Mouse (Mus musculus): ENCODE results near the gene Myo1h. TPM values are rescaled to one million over a fixed set of nuclear protein-coding genes. Genes with fewer than 3 reads are reported as not detected.

Myo1h gene
- polyA plus RNA-seq, 1 experiment from 2014 or later = 1.9 TPM

DNA sequence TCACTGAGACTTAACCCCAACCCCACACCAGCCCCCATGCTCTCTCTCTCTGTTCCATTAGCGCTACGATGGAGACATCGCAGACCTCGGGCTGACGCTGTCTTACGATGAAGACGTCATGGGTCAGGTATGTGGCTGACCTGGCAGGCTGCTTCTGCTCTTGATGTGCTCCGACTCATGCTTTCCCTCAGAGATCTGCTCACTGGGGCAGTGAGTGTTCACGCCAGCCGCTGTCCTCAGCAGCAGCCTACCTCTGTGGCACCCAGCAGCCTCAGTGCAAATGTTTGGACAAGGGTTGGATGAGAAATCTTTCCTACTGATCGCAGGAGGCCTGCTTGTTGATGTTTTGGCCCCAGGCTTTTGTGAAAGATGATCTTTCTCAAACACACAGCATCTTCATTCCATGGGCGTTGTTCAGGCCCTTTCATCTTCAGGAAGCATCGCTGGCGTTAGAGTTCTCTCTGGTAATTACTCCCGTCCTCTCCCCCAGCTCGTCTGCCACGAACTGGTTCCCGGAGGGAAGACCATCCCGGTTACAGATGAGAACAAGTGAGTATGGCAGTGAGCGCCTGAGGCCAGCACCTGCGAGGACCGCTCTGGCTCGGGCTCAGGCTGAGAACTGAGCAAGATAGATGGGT is 123.5 kb downstream of the Myo1h start:
- WGBS = 65% methylated on average over 23 of the region's 23 CpGs
- H3K36me3 ChIP-seq = peaks cover 99% of the 10 kb centered on the region
- no peak for ATAC-seq (ENCODE audit: insufficient number of reproducible peaks, insufficient read depth, low FRiP score, low TSS enrichment)
- no peak overlapping the region for H3K9ac ChIP-seq
- 0 out of 2 replicates have a peak overlapping the region, but pooled peaks have one; percentile 6 for H3K27ac ChIP-seq
- no peaks in the 10 kb centered on the region for H3K27me3 ChIP-seq
- H3K4me2 ChIP-seq (replicated peaks) = no peak overlapping the region
- H3K9me3 ChIP-seq = no peaks in the 10 kb centered on the region
- H3K4me3 ChIP-seq = no peak overlapping the region
- no peaks in the 10 kb centered on the region for H3K4me1 ChIP-seq

DNA sequence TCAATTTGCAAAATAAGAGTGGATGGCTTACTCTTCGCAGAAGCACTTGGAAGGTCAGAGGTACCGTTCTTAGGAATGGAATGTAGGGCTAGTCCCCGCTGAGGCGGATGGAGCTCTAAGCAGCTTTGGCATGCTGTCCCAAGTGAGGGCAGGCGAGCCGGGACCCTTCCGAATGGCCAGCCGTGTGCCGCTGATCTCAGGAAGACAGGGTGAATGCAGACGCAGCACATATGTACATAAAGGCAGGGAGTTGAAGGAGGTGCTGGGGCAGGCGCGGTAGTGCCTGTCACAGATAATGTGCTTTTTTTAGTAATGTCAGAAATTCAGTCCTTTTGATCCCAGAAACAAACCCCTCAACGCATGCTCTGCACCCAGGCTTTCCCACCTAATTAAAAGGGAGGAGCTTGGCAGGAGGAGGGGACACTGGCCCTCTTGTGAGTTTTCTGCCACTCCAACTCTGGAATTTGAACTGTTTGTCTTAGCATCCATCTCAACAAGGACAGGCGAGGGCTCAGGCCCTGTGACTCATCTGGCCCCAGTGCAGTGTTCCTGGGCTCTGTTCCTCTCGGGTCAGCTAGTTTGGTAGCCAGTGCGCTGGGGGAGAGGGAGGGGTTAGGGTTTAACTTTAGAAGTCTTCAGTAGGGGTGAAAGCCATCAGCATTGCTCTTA is 124.2 kb downstream of the Myo1h start:
- no peaks in the 10 kb centered on the region for H3K9me3 ChIP-seq
- no peak for ATAC-seq (ENCODE audit: insufficient number of reproducible peaks, insufficient read depth, low FRiP score, low TSS enrichment)
- H3K4me2 ChIP-seq (replicated peaks) = no peak overlapping the region
- no peak overlapping the region for H3K4me3 ChIP-seq
- H3K27ac ChIP-seq = no peak overlapping the region
- no peak overlapping the region; the same call in 1 of the 2 replicates for H3K9ac ChIP-seq
- peaks cover 99% of the 10 kb centered on the region for H3K36me3 ChIP-seq
- no peaks in the 10 kb centered on the region for H3K27me3 ChIP-seq
- 66% methylated on average over 16 of the region's 16 CpGs for WGBS
- no peaks in the 10 kb centered on the region for H3K4me1 ChIP-seq

Small RNAs within 50 kb of the gene (microRNA-seq; reads per million reads assigned to microRNA genes)
- gene Mir7027 = not detected

Other genes starting within 250 kb of the Myo1h start
- gene Usp30, start 223.7 kb upstream of the Myo1h start, polyA plus RNA-seq (2016; fragmentation: Nextera tagmentation; extraction: Ambion mirVana) = 16.3 and 17.1 TPM in 2 replicates
- 3.3 and 5.6 TPM in 2 replicates for gene Svop, start 197.6 kb upstream of the Myo1h start, polyA plus RNA-seq (2016; fragmentation: Nextera tagmentation; extraction: Ambion mirVana)
- 14.6 and 14.7 TPM in 2 replicates for gene Alkbh2, start 160.9 kb upstream of the Myo1h start, polyA plus RNA-seq (2016; fragmentation: Nextera tagmentation; extraction: Ambion mirVana)
- gene Ung, start 158.8 kb upstream of the Myo1h start, polyA plus RNA-seq (2016; fragmentation: Nextera tagmentation; extraction: Ambion mirVana) = 54.2 and 54.5 TPM in 2 replicates
- 3.4 and 6.3 TPM in 2 replicates for gene Acacb, start 142.6 kb upstream of the Myo1h start, polyA plus RNA-seq (2016; fragmentation: Nextera tagmentation; extraction: Ambion mirVana)
- gene Foxn4, start 15.4 kb upstream of the Myo1h start, polyA plus RNA-seq (2016; fragmentation: Nextera tagmentation; extraction: Ambion mirVana) = 1.7 and 2.2 TPM in 2 replicates
- gene Kctd10, start 91.3 kb downstream of the Myo1h start, polyA plus RNA-seq (2016; fragmentation: Nextera tagmentation; extraction: Ambion mirVana) = 115 TPM in 2 replicates
- gene Ube3b, start 91.4 kb downstream of the Myo1h start, polyA plus RNA-seq (2016; fragmentation: Nextera tagmentation; extraction: Ambion mirVana) = 50.4 and 50.7 TPM in 2 replicates
- gene Mmab, start 154.9 kb downstream of the Myo1h start, polyA plus RNA-seq (2016; fragmentation: Nextera tagmentation; extraction: Ambion mirVana) = 38.1 and 38.5 TPM in 2 replicates
- 51.7 and 54.0 TPM in 2 replicates for gene Mvk, start 155.1 kb downstream of the Myo1h start, polyA plus RNA-seq (2016; fragmentation: Nextera tagmentation; extraction: Ambion mirVana)

Data from embryonic facial prominence, embryonic 12.5 days (tissue).